Mouse (Mus musculus) layer of hippocampus, adult 11-12 months (tissue): ENCODE results near the gene Gm10639.
"Not testable (repeated sequence)": the region's sequence is repeated elsewhere in the genome, so short reads cannot be mapped to it uniquely, and the experiment has no call there.

Experiments
- DNase-seq: peaks from one replicate; pipeline ENCODE4 v3.0.0; 2022; ENCODE audit warnings: low spot score

Gm10639 gene

DNA sequence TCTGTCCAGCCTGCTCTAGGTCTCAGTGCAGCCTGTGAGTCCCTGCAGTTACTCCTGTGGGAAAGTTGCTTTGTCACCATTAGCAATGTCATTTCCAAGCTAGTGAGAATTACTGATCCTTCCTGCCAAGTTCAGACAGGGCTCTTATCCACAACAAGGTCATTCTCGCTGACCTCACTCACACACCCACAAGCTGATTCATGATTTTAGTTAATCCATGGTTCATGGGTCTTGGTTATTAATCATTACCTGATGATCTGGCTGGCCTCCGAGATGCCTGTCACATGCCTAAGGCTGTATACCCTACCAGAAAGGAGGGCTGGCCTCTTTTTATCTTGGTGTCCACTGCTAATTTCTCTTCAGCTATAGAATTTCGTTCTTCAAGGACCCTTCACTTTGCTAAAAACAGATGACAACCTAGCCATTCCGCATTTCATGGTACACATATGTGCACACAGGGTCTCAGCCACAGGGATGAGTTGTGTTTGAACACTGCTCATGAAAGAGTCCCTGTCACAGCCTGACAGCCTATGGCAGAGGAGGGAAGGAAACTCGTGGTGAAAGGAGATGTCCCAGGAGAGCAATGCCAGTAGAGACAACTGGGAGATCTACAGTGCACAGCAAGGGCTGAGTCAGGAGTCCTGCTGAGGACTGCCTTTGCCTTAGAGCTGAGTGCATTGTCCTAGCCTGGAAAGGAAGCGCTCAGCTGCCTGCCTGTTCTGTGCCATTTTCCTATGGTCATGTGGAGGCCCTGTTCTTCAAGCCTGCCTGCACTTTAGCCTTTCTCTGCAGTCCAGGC, 58.7 kb downstream of the Gm10639 start:
- DNase-seq = not testable (repeated sequence)

DNA sequence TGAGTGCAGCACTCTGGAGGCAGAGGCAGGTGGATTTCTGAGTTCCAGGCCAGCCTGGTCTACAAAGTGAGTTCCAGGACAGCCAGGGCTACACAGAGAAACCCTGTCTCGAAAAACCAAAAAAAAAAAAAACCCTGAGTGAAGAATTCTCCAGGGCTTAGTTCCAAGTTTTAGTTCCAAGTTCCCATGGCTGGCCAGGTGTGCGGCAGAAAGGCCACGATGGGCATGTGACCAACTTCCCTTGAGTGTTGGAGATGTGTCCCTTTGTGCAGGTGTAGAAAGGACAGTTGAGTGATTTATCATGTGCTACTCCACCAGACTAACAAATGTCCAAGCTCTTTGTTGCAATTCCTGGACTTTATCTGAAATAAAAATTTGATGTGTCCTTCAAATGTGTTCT, 59.4 kb downstream of the Gm10639 start:
- not testable (repeated sequence) for DNase-seq

- DNase-seq = not testable (repeated sequence)
Measured at GRCm38 (mm10) chr9:78350007-78350406, 60.3 kb downstream of the Gm10639 start.

DNA sequence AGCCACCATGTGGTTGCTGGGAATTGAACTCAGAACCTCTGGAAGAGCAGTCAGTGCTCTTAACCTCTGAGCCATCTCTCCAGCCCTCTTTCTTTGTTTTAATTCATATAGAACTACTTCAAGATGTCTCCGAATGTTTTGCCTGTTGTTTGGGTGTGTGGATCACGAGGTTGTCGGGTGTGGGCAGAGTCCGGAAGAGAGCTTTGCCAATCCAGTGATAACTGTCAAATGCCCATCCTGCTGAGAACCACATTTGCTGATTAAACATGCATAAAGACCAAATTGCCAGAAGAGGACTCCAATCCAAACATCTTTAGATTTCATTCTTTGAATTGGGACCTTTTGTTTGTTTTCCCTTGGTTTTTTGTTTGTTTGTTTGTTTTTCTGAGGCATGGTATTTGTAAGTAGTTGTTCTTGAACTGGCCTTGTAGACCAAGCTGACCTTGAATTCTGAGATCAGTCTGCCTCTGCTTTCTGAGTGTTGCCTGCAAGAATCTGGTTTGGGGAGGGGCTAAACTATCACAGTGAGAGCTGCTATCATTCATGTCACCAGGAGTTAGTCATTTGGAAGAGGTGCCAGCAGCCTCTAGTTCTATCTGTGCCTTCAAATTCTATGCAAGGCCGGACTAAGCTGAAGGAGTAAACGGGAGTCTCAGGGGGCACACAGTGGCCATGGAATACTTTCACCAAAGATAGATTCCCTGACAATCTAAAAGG, 61.9 kb downstream of the Gm10639 start:
- no peak for DNase-seq
